Mouse (Mus musculus): Measurements from ENCODE around the gene Slc6a16. TPM values are rescaled to one million over a fixed set of nuclear protein-coding genes. Genes with fewer than 3 reads are reported as not detected.
A peak's percentile ranks its signal among the peaks of the same experiment; 100 is the strongest.

Gene Slc6a16
- polyA plus RNA-seq, 1 experiment: 0.63 TPM

DNA sequence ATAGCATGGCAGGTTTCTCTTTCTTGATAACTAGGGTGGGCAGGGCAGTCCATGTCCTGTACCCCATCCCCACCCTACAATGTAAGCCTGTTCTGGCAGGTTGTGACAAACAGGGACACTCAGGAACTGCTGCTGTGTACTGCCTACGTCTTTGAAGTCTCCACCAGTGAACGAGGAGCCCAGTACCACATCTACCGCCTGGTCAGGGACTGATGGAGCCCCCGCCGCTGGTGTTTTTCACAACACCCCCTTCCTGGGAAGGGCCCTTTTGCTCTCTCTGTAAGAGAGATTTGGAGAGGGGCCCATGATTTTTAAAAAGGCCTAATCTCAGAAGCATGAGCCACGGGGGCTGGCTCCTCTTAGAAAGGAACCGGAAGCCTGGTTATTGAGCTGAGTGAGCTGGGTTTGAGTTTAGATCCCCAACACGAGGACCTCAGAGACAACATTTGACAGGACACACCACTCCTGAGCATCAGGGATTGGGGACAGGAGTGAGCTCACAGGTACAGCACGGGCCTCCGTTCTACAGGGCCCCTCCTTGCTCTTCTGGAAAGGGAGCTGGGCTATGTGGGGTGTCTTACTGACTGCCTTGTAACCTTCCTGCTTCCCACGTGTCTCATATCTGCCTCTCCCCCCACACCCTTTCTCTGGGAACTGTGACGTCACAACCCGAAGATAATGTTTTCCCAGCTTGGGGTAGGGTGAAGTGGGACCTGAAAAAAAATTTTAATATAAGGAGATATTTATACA, 8.0 kb upstream of the Slc6a16 start:
- 0 out of 2 replicates have a peak, but pooled peaks cover 5% of the 10 kb centered on the region for H3K36me3 ChIP-seq (ENCODE audit: control insufficient read depth, insufficient read depth, low read length, poor library complexity, severe bottlenecking)
- peaks cover 8% of the 10 kb centered on the region for H3K4me1 ChIP-seq (ENCODE audit: control insufficient read depth, insufficient read depth, low read length)
- no peaks in the 10 kb centered on the region for H3K9me3 ChIP-seq (replicated peaks; ENCODE audit: control insufficient read depth, insufficient read depth, low read length, poor library complexity, severe bottlenecking)
- no peak overlapping the region for H3K27ac ChIP-seq (ENCODE audit: insufficient read depth, low read length)
- TF ChIP-seq CTCF (IDR thresholded peaks at IDR 0.05; ENCODE audit: low read depth, low read length) (no peak), EP300 (IDR thresholded peaks at IDR 0.05; ENCODE audit: insufficient read depth, low read depth, low read length) (no peak), POLR2A (IDR thresholded peaks at IDR 0.05; ENCODE audit: insufficient read depth, low read length) (no peak)
- H3K4me3 ChIP-seq (ENCODE audit: low read depth, low read length): no peak overlapping the region
- no peaks in the 10 kb centered on the region for H3K27me3 ChIP-seq (ENCODE audit: control insufficient read depth, insufficient read depth, low read length, poor library complexity, severe bottlenecking)
- no peak overlapping the region for H3K9ac ChIP-seq (ENCODE audit: low read depth, poor library complexity, severe bottlenecking)

DNA sequence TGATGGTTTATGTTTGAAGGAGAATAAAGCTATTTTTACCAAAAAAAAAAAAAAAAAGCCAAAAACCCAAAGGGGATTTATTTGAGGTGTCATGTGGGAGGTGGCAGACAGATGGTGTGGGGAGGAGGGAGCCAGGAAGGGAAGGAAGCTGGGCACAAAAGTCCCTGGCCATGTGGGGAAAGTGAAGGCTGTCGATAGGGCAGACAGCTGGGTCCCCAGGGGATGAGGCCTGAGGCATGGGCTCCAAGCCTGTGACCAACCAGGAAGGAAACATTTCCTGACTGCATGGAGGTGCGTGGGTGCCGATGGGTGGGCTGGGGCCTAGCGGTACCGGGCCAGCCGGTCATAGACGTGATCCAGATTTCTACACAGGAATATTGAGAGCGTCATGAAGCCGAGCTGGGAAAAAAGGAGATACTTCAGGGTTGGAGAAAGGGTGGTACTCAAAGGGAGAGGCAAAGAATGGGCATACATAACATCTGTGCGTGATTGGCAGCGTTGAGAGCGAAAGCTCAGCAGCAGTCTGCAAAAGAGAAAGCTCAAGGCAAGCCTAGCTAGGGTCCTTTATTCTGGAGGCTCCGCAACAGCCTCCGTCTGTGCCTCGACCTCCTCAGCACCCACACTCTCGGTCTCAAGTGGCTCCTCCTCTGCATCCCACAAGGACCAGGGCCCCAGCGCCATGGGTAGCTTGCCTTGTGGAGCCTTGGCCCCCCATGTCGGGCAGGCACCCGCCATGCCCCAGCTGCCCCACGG, 7.1 kb upstream of the Slc6a16 start:
- Histone ChIP-seq H3K27me3 (ENCODE audit: control insufficient read depth, insufficient read depth, low read length, poor library complexity, severe bottlenecking) (no peaks in the 10 kb centered on the region), H3K36me3 (ENCODE audit: control insufficient read depth, insufficient read depth, low read length, poor library complexity, severe bottlenecking) (0 out of 2 replicates have a peak, but pooled peaks cover 5% of the 10 kb centered on the region), H3K4me3 (ENCODE audit: low read depth, low read length) (peak overlapping the region; percentile 48), H3K27ac (ENCODE audit: insufficient read depth, low read length) (no peak overlapping the region), H3K9me3 (replicated peaks; ENCODE audit: control insufficient read depth, insufficient read depth, low read length, poor library complexity, severe bottlenecking) (no peaks in the 10 kb centered on the region), H3K9ac (ENCODE audit: low read depth, poor library complexity, severe bottlenecking) (peak overlapping the region; percentile 16; the same call in 1 of the 2 replicates), H3K4me1 (ENCODE audit: control insufficient read depth, insufficient read depth, low read length) (peaks cover 7% of the 10 kb centered on the region)
- TF ChIP-seq CTCF (IDR thresholded peaks at IDR 0.05; ENCODE audit: low read depth, low read length): no peak
- no peak for TF ChIP-seq POLR2A (IDR thresholded peaks at IDR 0.05; ENCODE audit: insufficient read depth, low read length)
- no peak for TF ChIP-seq EP300 (IDR thresholded peaks at IDR 0.05; ENCODE audit: insufficient read depth, low read depth, low read length)

DNA sequence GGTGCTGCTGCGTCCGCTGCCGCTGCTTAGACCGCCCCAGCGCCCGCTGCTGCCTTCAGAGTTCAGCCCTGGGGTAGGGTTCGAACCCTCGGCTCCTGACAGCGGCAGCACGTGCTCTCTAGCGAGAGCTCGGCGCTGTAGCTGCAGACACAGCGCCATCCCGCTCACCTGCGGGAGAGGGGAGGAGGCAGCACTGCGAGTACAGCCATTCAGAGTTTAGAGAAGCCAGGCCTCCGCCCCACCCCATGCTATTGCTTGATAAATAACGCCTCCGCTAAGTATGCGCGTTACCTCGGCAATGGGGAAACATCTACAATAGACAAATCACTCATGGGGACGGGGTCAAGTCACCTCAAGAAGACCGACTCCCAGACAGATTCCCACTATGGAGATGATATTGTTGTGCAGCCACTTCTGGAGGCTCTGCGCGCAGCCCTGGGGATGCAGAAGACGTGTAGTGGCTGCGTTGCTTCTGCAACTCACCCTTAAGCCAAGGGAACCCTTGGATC, 6.5 kb upstream of the Slc6a16 start:
- Histone ChIP-seq H3K4me1 (ENCODE audit: control insufficient read depth, insufficient read depth, low read length) (peaks cover 4% of the 10 kb centered on the region), H3K4me3 (ENCODE audit: low read depth, low read length) (peak overlapping the region; percentile 48), H3K27me3 (ENCODE audit: control insufficient read depth, insufficient read depth, low read length, poor library complexity, severe bottlenecking) (no peaks in the 10 kb centered on the region), H3K9me3 (replicated peaks; ENCODE audit: control insufficient read depth, insufficient read depth, low read length, poor library complexity, severe bottlenecking) (no peaks in the 10 kb centered on the region), H3K36me3 (ENCODE audit: control insufficient read depth, insufficient read depth, low read length, poor library complexity, severe bottlenecking) (0 out of 2 replicates have a peak, but pooled peaks cover 5% of the 10 kb centered on the region), H3K27ac (ENCODE audit: insufficient read depth, low read length) (peak overlapping the region; percentile 21), H3K9ac (ENCODE audit: low read depth, poor library complexity, severe bottlenecking) (peak overlapping the region; percentile 16; the same call in 1 of the 2 replicates)
- TF ChIP-seq EP300 (IDR thresholded peaks at IDR 0.05; ENCODE audit: insufficient read depth, low read depth, low read length) (0 out of 2 replicates have a peak, but pooled peaks have one; percentile 33), CTCF (IDR thresholded peaks at IDR 0.05; ENCODE audit: low read depth, low read length) (no peak)

DNA sequence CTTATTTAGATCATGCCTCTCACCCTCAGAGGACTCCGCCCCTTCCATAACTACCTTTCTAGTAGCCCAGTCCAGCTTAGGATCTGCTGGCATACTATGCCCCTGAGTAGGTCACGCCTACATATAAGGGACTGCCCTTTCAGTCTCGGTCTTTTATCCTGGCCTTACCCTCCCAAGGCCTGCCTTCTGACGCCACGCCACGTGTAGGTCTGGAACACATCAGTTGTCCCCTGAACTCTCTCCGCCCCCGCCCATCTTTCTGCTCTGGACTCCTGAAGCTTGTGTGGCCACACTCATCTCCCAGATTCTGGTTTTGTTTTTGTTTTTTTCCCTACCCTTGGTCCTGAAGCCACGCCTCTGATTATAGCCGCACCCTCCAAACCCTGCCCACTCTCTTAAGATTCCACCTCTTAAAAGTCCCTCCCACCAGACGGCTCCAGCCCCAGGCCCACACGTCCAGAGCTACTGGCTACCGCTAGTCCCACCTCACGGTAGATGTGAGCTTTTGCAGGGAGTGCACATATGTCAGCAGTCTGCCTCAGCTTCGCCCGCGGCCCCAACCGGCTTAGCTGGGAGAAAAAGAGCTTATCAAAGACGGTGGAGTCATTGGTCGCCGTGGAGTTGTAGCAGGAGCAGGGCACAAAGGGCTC, 5.8 kb upstream of the Slc6a16 start:
- TF ChIP-seq CTCF (IDR thresholded peaks at IDR 0.05; ENCODE audit: low read depth, low read length): no peak
- TF ChIP-seq POLR2A (IDR thresholded peaks at IDR 0.05; ENCODE audit: insufficient read depth, low read length): peak; percentile 87
- no peak for TF ChIP-seq EP300 (IDR thresholded peaks at IDR 0.05; ENCODE audit: insufficient read depth, low read depth, low read length)
- Histone ChIP-seq H3K27me3 (ENCODE audit: control insufficient read depth, insufficient read depth, low read length, poor library complexity, severe bottlenecking) (no peaks in the 10 kb centered on the region), H3K36me3 (ENCODE audit: control insufficient read depth, insufficient read depth, low read length, poor library complexity, severe bottlenecking) (0 out of 2 replicates have a peak, but pooled peaks cover 5% of the 10 kb centered on the region), H3K4me3 (ENCODE audit: low read depth, low read length) (peak overlapping the region; percentile 51), H3K9ac (ENCODE audit: low read depth, poor library complexity, severe bottlenecking) (peak overlapping the region; percentile 4; the same call in 1 of the 2 replicates), H3K9me3 (replicated peaks; ENCODE audit: control insufficient read depth, insufficient read depth, low read length, poor library complexity, severe bottlenecking) (no peaks in the 10 kb centered on the region), H3K27ac (ENCODE audit: insufficient read depth, low read length) (peak overlapping the region; percentile 21), H3K4me1 (ENCODE audit: control insufficient read depth, insufficient read depth, low read length) (peaks cover 2% of the 10 kb centered on the region)

DNA sequence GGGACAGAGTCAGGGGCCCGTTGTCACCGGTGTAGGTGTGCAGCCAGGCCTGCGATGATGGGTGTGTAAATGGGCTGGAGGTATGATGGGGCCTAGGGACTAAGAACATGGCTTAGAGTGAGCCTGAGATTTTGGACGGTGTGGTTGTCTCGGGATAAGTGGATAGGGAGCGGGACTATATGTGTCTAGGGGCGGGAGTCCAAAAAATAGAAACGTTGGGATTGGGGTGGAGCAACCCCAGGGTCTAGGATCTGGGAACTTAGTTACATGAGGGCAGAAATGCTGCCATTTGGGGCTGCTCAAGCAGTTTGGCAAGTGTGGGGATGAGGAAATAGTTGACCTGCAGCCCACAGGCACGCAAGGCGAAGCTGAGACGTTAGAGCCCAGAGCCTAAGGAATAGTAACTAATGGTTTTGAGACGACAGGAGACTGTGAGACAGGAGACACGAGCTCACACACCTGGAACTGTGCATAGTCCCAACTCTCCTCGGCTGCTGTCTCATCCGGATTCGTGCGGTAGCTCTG, 5.2 kb upstream of the Slc6a16 start:
- H3K27me3 ChIP-seq (ENCODE audit: control insufficient read depth, insufficient read depth, low read length, poor library complexity, severe bottlenecking): no peaks in the 10 kb centered on the region
- H3K4me3 ChIP-seq (ENCODE audit: low read depth, low read length): peak overlapping the region; percentile 51
- H3K4me1 ChIP-seq (ENCODE audit: control insufficient read depth, insufficient read depth, low read length): peaks cover 2% of the 10 kb centered on the region
- peak overlapping the region; percentile 10 for H3K27ac ChIP-seq (ENCODE audit: insufficient read depth, low read length)
- TF ChIP-seq POLR2A (IDR thresholded peaks at IDR 0.05; ENCODE audit: insufficient read depth, low read length) (no peak), CTCF (IDR thresholded peaks at IDR 0.05; ENCODE audit: low read depth, low read length) (no peak), EP300 (IDR thresholded peaks at IDR 0.05; ENCODE audit: insufficient read depth, low read depth, low read length) (no peak)
- peak overlapping the region; percentile 4; the same call in 1 of the 2 replicates for H3K9ac ChIP-seq (ENCODE audit: low read depth, poor library complexity, severe bottlenecking)
- H3K9me3 ChIP-seq (replicated peaks; ENCODE audit: control insufficient read depth, insufficient read depth, low read length, poor library complexity, severe bottlenecking): no peaks in the 10 kb centered on the region
- 0 out of 2 replicates have a peak, but pooled peaks cover 5% of the 10 kb centered on the region for H3K36me3 ChIP-seq (ENCODE audit: control insufficient read depth, insufficient read depth, low read length, poor library complexity, severe bottlenecking)

Data from ES-Bruce4 (cell line).